Mouse (Mus musculus) G1E-ER4 (cell line): Measurements from ENCODE around the gene Slc7a5. TPM values are rescaled to one million over a fixed set of nuclear protein-coding genes. Genes with fewer than 3 reads are reported as not detected.
A peak's percentile ranks its signal among the peaks of the same experiment; 100 is the strongest.

ENCODE experiments used
- GATA1 ChIP-seq: IDR thresholded peaks from one replicate; pipeline ENCODE4 v1.8.0; 2012; ENCODE audit warnings: low read length, inconsistent platforms
- polyA plus RNA-seq: library from polyadenylated mRNA; stranded (reverse); fragments of >175 nt; gene quantifications from 2 replicates; pipeline ENCODE4 v1.2.3, GENCODE M21; 2012

The Slc7a5 gene
- polyA plus RNA-seq, 1 experiment, result 68.8 TPM

- no peak for TF ChIP-seq GATA1
These were observed 3.5 kb downstream of the Slc7a5 start for GRCm38 (mm10) chr8:121903977-121904376.

GRCm38 (mm10) chr8:121901498-121902236 lies 5.8 kb downstream of the Slc7a5 start:
- TF ChIP-seq GATA1, result no peak

- TF ChIP-seq GATA1, result peak; percentile 78
These were observed 8.1 kb downstream of the Slc7a5 start for GRCm38 (mm10) chr8:121899180-121900044.

- no peak for TF ChIP-seq GATA1
These were observed 9.0 kb downstream of the Slc7a5 start for GRCm38 (mm10) chr8:121898401-121898931.

- no peak for TF ChIP-seq GATA1
These were observed 9.6 kb downstream of the Slc7a5 start for GRCm38 (mm10) chr8:121897871-121898381.

- no peak for TF ChIP-seq GATA1
These were observed 10.3 kb downstream of the Slc7a5 start for GRCm38 (mm10) chr8:121897205-121897604.

GRCm38 (mm10) chr8:121896476-121897145 lies 10.9 kb downstream of the Slc7a5 start:
- no peak for TF ChIP-seq GATA1

- TF ChIP-seq GATA1, result no peak
These were observed 11.6 kb downstream of the Slc7a5 start for GRCm38 (mm10) chr8:121895910-121896309.

GRCm38 (mm10) chr8:121892875-121893274 lies 14.6 kb downstream of the Slc7a5 start:
- TF ChIP-seq GATA1, result no peak

- TF ChIP-seq GATA1, result no peak
These were observed 17.4 kb downstream of the Slc7a5 start for GRCm38 (mm10) chr8:121889810-121890785.

GRCm38 (mm10) chr8:121889317-121889716 lies 18.2 kb downstream of the Slc7a5 start:
- TF ChIP-seq GATA1, result no peak

GRCm38 (mm10) chr8:121887547-121887946 lies 19.9 kb downstream of the Slc7a5 start:
- no peak for TF ChIP-seq GATA1

GRCm38 (mm10) chr8:121885433-121885832 lies 22.1 kb downstream of the Slc7a5 start:
- no peak for TF ChIP-seq GATA1

- TF ChIP-seq GATA1, result no peak
These were observed 22.5 kb downstream of the Slc7a5 start for GRCm38 (mm10) chr8:121885001-121885400.
